Mouse (Mus musculus) urinary bladder, postnatal 36 days (tissue): ENCODE measurements around the gene Fam213a.

Source experiments
- DNase-seq, 2 experiments: peaks; one replicate each; pipeline ENCODE4 v3.0.0; 2022; ENCODE audit warnings: low spot score in 2 of 2, mixed read lengths in 1 of 2

Fam213a gene

DNA sequence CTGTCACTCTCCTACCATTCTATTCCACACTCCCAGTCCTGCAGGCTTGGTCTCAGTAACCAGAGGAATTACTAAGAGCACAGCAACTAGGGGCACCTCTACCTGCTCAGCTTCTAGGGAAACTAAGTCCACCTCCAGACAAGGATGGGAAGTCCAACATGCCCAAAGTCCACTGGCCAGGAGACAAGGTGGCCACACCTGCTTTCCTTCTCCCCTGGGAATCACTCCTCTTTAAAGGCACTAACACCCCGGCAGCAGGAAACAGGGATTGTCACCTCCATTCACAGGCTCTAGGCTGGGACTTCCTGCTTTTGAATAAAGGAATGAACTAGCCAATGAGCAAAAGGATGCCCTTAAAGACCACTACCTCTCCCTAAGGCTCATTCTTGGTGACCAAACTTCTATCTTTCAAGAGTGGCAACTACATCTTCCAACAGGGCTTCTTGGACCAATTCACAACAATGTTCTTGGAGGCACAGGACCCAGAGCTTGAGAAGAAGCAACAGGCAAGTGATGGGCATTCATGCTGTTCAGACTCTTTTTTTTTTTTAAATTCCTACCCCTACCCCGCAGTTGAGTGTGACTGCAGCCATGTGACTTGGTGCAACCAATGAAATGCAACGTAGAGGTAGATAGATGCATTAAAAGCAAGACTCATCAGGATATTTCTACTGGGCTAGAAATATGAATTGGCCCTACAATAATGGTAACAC is 49.9 kb downstream of the Fam213a start:
- no peak for DNase-seq

DNA sequence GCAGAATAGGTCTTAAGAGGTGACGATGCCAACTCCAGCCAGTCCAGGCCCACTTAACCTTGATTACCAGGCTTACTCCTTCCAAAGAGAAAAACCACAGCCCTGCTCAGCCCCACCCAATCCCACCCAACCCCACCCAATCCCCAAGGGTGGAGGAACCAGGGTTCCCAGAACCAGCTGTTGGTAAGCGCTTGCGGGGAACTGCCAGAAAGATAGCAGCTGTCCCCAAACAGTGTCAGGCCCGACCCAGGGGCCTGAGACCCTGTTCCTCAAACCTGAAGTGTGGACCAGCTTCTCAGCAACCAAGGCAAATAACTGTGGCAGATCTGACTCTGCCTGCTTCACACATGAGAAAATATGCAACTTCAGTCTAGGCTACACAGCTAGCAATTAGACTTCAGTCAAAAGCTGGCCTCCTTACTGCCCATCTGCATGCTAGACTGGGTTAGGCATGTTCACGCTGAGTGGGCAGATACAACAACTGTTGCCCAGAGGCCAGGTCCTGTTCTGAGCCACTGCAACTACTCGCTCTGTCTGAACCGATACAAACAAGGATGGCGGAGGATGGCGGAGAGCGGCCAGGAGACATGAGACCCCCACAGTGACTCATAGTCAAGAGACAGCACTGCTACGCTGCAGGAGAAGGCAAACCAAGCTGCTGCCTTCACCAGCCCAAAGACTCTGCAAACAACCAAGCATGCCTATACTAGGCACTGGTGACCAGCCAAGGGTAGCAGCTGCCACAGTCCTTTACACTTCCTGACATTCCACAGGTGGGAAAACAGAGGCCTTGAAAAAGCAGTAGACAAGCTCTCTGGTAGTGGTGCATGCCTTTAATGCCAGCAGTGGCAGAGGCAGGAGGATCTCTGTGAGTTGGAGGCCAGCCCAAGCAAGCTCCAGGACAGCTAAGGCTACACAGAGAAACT is 51.0 kb downstream of the Fam213a start:
- no peak for DNase-seq

DNA sequence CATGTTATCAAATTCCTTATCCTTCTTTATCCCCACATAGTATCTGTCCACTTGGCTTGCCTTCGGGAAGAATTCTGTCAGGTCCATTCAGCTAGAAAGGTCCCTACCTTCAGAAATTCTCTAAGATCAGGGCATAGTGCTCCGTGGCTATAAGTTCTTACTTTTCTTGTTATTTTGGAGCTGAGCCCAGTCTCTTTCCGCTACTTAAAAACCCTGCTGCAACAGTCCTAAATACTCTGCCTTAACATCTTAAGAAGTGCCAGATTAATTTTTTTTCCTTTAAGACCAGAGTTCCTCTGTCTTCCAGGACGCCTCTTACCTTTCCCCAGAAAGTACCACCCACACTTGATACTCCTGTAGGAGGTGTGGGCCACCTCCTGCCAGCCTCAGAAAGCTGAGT is 53.4 kb downstream of the Fam213a start:
- DNase-seq = no peak

DNA sequence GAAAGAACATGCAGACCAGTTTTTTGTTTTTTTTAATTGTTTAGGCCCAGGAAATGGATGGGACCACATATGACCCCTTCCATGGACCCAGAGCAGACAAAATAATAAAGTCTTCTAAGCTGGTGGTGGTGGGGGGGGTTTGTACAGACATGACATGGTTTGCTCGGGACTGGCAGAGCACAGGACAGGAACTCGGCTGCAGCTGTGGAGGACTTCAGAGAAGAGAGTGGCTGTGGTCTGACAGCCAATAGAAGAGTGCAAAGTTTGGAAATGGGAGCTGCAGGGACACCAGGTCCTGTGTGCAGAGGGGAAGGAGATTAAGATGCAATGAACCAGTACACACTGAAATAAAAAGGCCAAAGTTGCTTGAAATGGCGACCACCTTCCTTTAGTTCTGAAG is 54.0 kb downstream of the Fam213a start:
- DNase-seq = no peak

DNA sequence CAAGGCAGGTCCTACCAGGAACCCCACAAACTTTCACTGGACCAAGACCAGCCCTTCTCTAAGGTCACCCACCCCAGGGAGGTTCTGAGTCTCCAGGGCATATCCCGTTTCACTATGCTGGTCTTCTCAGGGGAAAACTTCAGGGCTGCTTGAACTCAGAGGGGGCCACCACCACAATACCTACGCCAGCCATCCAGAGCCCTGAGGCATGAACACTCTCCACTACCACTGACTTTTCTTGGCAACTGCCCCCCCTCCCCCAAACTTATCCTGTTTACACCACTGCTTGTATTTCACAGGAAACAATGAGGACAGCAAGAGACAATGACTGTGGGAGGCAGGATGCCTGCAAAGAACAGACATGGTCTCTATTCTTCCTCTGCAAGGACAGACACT is 54.6 kb downstream of the Fam213a start:
- DNase-seq = no peak

DNA sequence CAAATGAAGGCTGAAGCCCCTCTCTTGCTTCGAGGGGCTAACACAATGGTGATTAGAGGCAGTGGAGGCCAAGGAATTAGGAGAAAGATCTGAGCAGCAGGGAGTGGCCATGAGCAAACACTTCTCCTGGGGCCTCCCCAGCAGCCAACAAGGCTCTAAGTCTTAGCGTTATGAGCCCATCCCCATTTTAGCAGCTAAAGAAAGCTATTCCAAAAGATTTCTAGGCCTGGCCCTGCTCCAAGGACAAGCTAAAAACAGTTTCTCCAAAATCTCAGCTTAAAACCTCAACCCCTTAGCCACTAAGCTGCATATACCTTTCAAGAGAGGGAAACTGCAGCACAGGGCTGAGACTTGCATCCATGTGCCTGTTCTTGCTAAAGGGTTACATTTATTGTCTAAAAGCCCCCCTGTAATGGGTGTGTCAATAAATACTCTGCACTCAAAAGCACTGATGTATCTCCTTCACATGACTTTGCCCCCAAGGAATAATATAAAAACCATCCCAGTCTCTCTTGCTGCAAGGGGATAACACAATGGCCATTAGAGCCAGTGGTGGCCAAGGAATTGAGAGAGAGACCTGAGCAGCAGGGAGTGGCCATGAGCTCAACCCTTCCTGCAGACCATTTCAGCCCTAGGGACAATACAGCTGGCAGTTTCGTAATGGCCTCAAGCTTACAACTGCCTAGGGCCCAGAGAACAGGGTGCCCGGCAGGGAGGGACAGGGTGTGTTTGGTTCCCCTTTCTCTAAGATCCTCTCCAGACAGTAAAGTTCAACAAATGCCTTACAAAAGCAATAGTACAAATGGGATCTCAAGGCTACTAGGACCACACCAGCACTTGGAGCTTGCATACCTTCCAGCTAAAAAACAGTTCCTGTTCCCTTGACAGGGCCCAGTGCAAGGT is 55.3 kb downstream of the Fam213a start:
- DNase-seq = peak in 1 of 2 experiments; percentile 52

DNA sequence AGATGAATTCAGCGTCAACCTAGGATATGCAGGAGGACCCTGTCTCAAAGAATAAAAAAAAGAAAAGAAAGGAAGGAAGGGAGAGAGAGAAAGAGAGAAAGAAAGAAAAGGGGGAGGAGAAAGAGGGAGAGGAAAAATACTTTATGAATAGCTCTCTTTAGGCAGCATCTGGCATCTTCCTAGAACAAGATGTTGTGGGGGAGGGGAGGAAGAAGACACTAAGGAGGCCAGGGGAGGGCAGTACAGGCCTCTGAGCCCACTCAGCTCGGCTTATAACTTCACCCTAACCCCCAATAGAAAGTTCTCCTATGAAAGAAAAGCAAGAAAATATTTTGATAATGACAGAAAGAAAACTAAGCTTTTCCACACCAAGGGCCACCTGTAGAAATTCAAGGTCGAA is 56.0 kb downstream of the Fam213a start:
- DNase-seq = no peak

DNA sequence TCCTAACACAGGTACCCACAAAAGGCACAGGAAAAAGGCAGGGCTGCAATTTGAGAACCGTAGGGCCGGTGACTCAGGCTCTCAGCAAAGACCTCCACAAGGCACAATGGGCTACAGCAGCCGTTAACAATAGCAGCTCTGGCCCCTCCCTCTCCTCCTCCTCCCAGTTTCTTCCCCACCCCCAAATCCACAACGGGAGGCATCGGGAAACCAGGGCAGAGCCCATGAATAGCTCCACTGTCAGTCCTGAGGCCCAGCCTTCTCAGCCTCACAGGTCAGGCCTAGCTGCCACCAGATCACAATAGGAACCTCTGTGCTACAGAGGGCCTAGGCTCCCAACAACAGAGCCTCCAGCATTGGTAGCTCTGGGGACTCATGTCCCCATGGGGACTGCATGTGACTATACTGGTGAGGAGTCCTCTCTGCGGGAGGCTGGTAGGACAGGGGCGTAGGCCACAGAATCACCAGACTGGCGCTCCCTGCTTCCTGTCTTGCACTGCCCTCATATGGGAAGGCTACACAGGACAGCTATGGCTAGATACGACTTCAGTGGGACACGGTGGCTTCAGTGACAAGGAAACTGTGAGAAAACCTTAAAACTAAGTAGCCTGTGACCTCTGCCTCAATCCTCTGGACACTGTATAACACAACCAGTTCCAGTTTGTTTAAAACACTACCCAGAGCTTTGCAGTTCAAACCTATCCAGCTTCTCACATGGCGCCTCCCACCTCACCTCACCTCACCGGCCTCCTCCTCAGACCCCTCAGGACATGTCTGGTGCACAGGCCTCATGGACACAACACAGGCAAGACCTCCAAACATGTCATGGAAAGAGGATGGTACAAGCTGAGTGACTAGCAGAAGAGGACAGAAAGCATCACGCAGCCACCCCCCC is 57.1 kb downstream of the Fam213a start:
- DNase-seq = no peak

DNA sequence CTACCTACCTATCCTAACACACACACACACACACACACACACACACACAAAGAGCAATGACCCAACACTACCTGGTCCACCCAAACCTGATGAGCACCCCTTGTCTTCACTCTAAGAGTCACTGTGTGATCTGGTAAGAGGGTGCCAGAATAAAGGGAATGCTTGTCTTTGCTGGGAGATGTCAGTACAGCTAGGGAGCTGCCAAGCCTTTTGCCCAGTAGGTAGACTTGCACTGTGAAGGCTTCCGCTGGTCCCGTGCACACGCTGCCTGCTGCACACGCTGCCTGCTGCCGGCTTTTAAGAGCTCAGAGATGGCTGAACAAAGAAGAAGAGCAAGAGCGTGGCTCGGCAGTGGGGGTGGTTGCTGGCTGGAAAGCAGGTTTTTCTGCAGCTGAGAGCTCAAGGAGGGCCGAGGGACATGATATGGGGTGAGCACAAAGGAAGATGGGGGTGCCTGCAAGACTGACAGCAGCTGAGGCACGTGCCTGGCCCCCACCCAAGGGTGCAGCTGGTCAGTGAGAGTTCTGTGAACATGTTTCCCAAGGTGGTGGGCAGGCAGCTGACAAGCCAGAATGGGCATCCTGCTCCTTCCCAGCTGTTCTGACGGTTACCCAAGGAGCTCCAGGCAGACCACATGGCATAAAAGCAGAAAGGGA is 57.9 kb downstream of the Fam213a start:
- DNase-seq = no peak

DNA sequence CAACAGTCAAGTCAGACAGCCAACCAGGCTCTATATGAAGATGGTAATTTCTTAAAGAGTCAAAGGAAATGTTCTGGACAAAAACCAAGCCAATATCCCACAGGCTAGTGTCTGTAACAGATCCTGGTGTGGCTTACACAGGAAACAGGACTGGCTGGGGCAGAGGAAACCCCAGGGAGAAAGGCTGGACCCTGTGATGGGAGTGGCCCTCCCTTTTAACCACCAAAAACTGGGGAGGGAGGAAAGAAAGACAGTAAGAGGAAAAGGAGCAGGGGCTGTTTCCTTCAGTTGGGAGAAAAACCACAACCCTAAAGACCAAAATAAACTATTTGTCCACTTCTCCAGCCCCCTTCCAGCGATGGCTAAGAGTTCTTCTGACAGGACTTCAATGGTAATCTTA is 58.4 kb downstream of the Fam213a start:
- DNase-seq = no peak

DNA sequence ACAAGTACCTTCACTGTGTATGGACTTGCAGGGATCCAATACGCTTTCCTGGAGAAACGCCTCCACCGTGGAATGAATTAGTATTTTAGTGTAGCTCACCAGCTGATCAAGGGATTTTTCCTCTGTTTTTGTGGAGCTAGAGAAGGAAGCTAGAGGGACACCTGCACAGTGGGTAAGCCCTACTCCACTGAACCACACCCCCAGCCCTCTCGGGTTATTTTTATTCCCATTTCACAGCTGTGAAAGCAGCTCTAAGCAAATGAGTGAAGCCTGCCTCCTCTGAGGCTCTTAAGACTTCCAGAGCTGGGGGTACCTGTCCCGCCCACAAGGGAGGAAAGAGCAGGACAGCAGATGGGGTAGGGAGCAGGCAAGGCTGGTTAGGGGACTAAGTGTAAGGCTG is 60.2 kb downstream of the Fam213a start:
- no peak for DNase-seq

DNA sequence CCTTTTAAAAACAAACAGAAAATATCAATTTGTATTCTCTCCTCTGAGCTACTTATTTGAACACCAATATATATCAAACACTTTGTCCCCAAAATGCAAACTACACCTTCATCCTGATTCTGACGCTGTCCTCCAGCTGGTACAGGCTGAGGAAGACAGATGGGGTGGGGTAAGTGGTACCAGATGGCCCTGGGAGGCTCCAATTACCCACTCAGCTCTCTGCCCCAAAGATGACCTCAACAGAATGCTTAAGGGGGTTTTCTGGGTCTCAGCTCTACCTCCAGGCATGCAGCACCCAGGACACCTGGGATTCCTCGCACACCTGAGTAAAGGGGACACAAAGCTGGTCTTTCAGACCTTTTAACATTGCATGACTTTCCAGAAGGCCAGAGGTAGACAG is 60.9 kb downstream of the Fam213a start:
- no peak for DNase-seq

DNA sequence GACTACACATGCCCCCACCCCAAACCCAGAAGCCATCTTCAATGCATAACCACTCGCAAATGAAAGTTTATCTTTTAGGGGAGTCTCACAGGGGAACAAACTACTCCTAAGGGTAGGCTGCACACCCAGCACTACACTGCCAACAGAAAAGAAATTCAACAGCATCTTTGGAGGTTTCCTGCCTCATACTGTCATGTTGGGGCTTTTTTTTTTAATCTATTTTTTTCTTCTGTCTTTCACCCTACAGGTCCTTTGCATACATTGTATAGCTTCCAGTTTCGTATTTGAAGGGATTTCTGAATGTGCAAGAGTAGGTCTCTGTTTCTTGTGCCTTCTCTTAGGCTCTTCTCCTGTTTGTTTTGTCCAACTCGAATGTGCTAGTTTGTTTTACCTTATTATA is 61.3 kb downstream of the Fam213a start:
- no peak for DNase-seq

DNA sequence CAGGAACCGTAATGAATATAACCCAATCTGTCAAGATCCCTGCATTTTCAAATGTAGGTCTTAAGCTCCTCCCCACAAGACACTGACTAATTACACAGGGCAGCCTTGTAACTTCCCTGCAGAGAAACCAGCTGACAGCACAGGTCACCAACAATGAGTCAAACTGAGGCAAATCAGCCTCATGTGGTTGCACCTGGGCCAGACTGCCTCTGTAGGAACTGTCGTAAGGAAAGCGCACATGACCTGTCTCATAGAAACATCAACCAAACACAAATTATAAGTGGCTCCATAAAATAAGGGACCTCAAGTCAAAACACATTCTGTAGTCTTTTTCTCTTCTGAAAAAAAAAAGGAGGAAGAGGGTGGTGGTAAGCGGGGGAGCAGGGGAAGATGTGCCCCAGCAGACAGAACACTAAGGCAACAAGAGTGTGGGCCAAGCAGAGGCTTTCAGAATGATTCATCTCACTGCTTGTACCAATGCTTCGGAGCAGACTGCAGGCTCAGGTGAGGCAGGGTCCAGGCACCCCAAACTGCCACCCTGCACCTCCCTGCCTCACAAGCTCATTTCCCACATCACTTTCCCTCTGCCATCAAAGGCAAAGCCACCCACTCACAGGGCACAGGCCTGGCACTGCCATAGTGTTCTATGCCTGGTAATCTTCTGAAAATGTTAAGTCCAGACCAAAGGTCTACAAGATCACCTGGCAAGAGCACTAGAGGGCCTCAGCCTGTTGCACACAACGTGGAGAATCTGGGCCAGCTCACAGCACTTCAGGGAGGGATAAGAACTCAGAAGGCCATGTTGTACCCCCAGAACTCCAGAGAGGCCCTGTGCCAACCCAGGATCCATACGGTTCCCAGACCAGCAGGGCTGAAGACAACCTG is 63.6 kb downstream of the Fam213a start:
- no peak for DNase-seq

DNA sequence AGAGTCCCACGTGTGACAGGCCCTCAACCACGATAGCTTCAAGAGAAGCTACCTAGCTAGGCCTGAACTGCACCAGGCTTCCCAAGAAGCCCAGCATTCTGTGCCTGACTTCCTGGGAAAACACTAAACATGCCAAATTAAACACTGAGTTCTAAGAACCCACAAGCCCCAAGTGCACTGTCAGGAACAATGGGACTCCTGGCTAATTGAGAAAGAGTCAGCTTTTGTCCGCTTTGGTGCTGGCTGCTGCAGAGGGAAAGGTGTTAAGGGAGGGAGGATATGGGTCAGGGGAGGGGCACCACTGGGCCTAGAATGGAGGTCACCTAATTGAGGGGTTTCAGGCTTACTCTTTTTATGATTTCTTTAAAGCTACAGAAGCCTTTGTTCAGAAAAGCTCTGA is 64.5 kb downstream of the Fam213a start:
- no peak for DNase-seq

DNA sequence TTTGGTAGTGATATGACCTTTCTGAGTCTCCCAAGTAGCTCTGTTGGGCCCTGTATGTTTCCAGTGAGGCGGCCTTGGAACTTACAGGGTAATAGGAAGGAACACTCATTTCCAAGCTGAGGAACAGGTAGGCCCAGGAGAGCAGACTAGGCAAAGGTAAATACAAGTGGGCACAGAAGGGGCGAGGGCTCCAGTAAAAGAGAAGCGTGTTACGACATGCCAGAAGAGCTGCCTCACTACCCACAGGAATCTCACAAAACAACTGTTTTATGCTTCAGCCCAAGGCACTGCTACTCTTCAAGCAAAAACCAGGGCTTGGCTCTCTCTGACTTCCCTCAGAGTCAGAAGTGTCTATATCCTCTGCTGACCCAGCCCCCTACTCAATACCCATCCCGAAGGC is 65.1 kb downstream of the Fam213a start:
- DNase-seq = peak; percentile 47 to 65

DNA sequence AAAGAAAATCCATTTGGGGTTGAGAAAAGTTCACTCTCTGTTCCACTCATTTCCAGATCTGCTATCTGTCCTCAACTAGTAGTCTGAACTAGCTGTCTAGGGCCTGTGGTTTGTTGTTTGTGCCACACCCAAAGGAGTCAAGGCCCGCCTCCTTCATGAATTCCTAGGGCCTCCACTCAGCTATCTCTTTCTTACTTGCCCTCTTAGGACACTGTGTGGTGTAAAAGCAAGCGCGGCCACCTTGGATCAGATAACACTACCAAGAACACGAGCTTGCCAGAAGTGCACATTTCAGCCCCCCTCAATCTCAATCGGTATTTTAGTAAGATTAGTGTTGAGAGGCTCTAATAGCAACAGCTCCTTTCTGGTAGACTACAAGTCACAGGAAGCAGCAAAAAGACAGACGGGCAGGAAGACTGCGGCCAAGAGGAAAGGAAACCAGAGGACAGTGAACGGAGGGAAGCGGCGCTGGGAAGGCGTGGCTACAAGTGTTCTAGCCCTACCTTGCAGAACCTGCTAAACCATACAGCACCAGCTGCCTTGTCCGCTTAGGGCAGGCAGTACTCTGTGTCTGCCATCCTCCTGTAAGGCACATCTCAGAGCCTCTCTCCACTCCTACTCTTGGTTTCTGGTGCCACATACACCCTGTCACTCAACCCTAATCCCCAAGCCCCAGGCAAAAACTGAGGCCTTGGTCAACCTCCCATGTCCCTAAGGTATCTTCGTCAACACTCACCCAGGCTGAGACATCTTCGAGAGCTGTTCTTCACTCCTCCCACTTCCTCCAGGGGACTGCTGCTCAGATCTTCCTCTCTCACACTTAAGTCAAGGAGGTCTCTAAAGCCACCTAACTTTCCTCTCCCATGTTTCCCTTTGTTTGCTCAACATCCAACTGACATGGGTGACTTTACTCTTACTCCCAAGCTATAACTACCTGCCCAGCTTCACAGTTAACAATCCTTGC is 65.9 kb downstream of the Fam213a start:
- DNase-seq = peak; percentile 66 to 67

DNA sequence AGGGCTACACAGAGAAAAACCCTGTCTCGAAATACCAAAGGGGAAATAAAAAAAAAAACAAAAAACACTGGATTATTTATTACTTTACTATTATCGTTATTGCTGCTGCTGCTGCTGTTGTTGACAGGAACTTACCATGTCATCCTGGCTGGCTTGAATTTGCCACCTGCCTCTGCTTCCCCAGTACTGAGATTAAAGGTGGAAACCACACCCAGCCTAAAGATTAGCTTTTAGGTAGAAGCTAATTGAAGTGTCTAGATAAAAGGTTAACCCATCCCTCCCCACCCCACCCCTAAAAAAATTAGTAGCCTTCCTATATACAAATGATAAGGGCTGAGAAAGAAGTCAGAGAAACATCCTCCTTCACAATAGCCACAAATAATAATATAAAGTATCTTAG is 69.8 kb downstream of the Fam213a start:
- DNase-seq = no peak
